Mouse (Mus musculus) embryonic facial prominence, embryonic 11.5 days (tissue): ENCODE data around the gene Ovol3. TPM values are rescaled to one million over a fixed set of nuclear protein-coding genes. Genes with fewer than 3 reads are reported as not detected.

Experiments used
- ATAC-seq: fragments of 200-750 bp; cut with Nextera tagmentation; replicated peaks from 2 replicates; pipeline ENCODE4 v1.8.0; 2017; ENCODE audit warnings: low read depth; ENCODE audit not compliant: insufficient number of reproducible peaks, low FRiP score, low TSS enrichment
- DNase-seq: peaks from one replicate; pipeline ENCODE4 v3.0.0-alpha.2; 2015; ENCODE audit warnings: low spot score
- H3K27ac ChIP-seq: fragments of 300-500 bp; sonication (generic); replicated peaks from 2 replicates; pipeline ENCODE4 v1.5.1; 2014; ENCODE audit warnings: mild to moderate bottlenecking, low read depth, low read length, control low read depth
- H3K27me3 ChIP-seq: fragments of 300-500 bp; sonication (generic); 2 replicates; pipeline ENCODE4 v1.6.1; 2014; ENCODE audit warnings: mild to moderate bottlenecking, low read length, moderate library complexity, mixed read lengths; ENCODE audit not compliant: control insufficient read depth, insufficient read depth
- H3K36me3 ChIP-seq: fragments of 300-500 bp; sonication (generic); replicated peaks from 2 replicates; pipeline ENCODE4 v1.6.1; 2014; ENCODE audit warnings: low read depth, mild to moderate bottlenecking, low read length, moderate library complexity, mixed read lengths; ENCODE audit not compliant: control insufficient read depth, insufficient read depth
- H3K4me1 ChIP-seq: fragments of 300-500 bp; sonication (generic); 2 replicates; pipeline ENCODE4 v1.6.1; 2014; ENCODE audit warnings: low read length, mixed read lengths; ENCODE audit not compliant: control insufficient read depth, insufficient read depth
- H3K4me2 ChIP-seq: fragments of 300-500 bp; sonication (generic); 2 replicates; pipeline ENCODE4 v1.6.1; 2014; ENCODE audit warnings: low read depth, mild to moderate bottlenecking, control low read depth, low read length, moderate library complexity
- H3K4me3 ChIP-seq: fragments of 300-500 bp; sonication (generic); 2 replicates; pipeline ENCODE4 v1.5.1; 2014; ENCODE audit warnings: low read depth, low read length, control low read depth
- H3K9ac ChIP-seq: fragments of 300-500 bp; sonication (generic); replicated peaks from 2 replicates; pipeline ENCODE4 v1.6.1; 2014; ENCODE audit warnings: mild to moderate bottlenecking, control low read depth, low read length
- H3K9me3 ChIP-seq: fragments of 300-500 bp; sonication (generic); replicated peaks from 2 replicates; pipeline ENCODE4 v1.6.1; 2016; ENCODE audit warnings: mild to moderate bottlenecking, low read length, inconsistent platforms, mixed read lengths; ENCODE audit not compliant: control insufficient read depth
- WGBS: fragments of 180-500 bp; shearing (Covaris S2); extraction: QIAGEN DNeasy Blood & Tissue Kit; methylation state at CpG from one replicate; pipeline ENCODE4 v1.1.7; 2014; 5-methylcytosine and 5-hydroxymethylcytosine counted together
- polyA plus RNA-seq: library from polyadenylated mRNA; unstranded; fragments of >200 nt; fragmentation: Nextera tagmentation; extraction: Ambion mirVana; gene quantifications from 2 replicates; pipeline ENCODE4 v1.2.1, GENCODE M21; 2014

Gene Ovol3
- polyA plus RNA-seq, 1 experiment from 2014 or later: not detected

- Histone ChIP-seq H3K4me2 (no peak overlapping the region), H3K9me3 (no peaks in the 10 kb centered on the region), H3K9ac (no peak overlapping the region), H3K4me3 (no peak overlapping the region), H3K27me3 (no peaks in the 10 kb centered on the region), H3K4me1 (peaks cover 3% of the 10 kb centered on the region), H3K27ac (no peak overlapping the region), H3K36me3 (no peaks in the 10 kb centered on the region)
- ATAC-seq: no peak
- no peak for DNase-seq
- 61% methylated on average over 5 of the region's 5 CpGs for WGBS
Observed at GRCm38 (mm10) chr7:30197592-30198129, 37.9 kb downstream of the Ovol3 start.

- WGBS: 84% methylated on average over 6 of the region's 6 CpGs
- Histone ChIP-seq H3K36me3 (no peaks in the 10 kb centered on the region; the same call in 1 of the 2 replicates), H3K9ac (no peak overlapping the region), H3K4me1 (peaks cover 3% of the 10 kb centered on the region), H3K27ac (no peak overlapping the region), H3K4me2 (no peak overlapping the region), H3K27me3 (no peaks in the 10 kb centered on the region), H3K9me3 (no peaks in the 10 kb centered on the region), H3K4me3 (no peak overlapping the region)
- ATAC-seq: no peak
- no peak for DNase-seq
Observed at GRCm38 (mm10) chr7:30196171-30196570, 39.4 kb downstream of the Ovol3 start.

GRCm38 (mm10) chr7:30195461-30195860, 40.1 kb downstream of the Ovol3 start:
- no peaks in the 10 kb centered on the region for H3K9me3 ChIP-seq
- no peak overlapping the region for H3K4me2 ChIP-seq
- no peaks in the 10 kb centered on the region; the same call in 1 of the 2 replicates for H3K36me3 ChIP-seq
- no peak overlapping the region for H3K4me3 ChIP-seq
- ATAC-seq: no peak
- no peak for DNase-seq
- H3K4me1 ChIP-seq: peaks cover 3% of the 10 kb centered on the region
- no peak overlapping the region for H3K27ac ChIP-seq
- no peak overlapping the region; the same call in 1 of the 2 replicates for H3K9ac ChIP-seq
- 67% methylated on average over 6 of the region's 6 CpGs for WGBS
- H3K27me3 ChIP-seq: no peaks in the 10 kb centered on the region

- H3K27ac ChIP-seq: no peak overlapping the region
- H3K9ac ChIP-seq: peak overlapping the region; percentile 65
- peak; percentile 84 for ATAC-seq
- peak overlapping the region; percentile 68 for H3K4me3 ChIP-seq
- no peaks in the 10 kb centered on the region; the same call in 1 of the 2 replicates for H3K36me3 ChIP-seq
- H3K9me3 ChIP-seq: no peaks in the 10 kb centered on the region
- no peaks in the 10 kb centered on the region for H3K27me3 ChIP-seq
- H3K4me1 ChIP-seq: peaks cover 3% of the 10 kb centered on the region
- 0% methylated on average over 28 of the region's 28 CpGs for WGBS
- DNase-seq: peak; percentile 97
- peak overlapping the region; percentile 77 for H3K4me2 ChIP-seq
Observed at GRCm38 (mm10) chr7:30194884-30195283, 40.6 kb downstream of the Ovol3 start.

GRCm38 (mm10) chr7:30194101-30194831, 41.3 kb downstream of the Ovol3 start:
- Histone ChIP-seq H3K4me3 (peak overlapping the region; percentile 68), H3K36me3 (no peaks in the 10 kb centered on the region; the same call in 1 of the 2 replicates), H3K4me1 (peaks cover 3% of the 10 kb centered on the region), H3K9me3 (no peaks in the 10 kb centered on the region), H3K27me3 (no peaks in the 10 kb centered on the region), H3K9ac (peak overlapping the region; percentile 65), H3K4me2 (peak overlapping the region; percentile 77), H3K27ac (peak overlapping the region; percentile 44; the same call in 1 of the 2 replicates)
- 1% methylated on average over 26 of the region's 26 CpGs for WGBS
- DNase-seq (peak; percentile 10), ATAC-seq (peak; percentile 9; the same call in 1 of the 2 replicates)

- ATAC-seq (peak; percentile 35), DNase-seq (peak; percentile 80)
- no peaks in the 10 kb centered on the region for H3K27me3 ChIP-seq
- peaks cover 3% of the 10 kb centered on the region for H3K4me1 ChIP-seq
- peak overlapping the region; percentile 77 for H3K4me2 ChIP-seq
- peak overlapping the region; percentile 65 for H3K9ac ChIP-seq
- no peaks in the 10 kb centered on the region; the same call in 1 of the 2 replicates for H3K36me3 ChIP-seq
- H3K9me3 ChIP-seq: no peaks in the 10 kb centered on the region
- H3K4me3 ChIP-seq: peak overlapping the region; percentile 68
- no peak overlapping the region for H3K27ac ChIP-seq
- WGBS: 2% methylated on average over 26 of the region's 26 CpGs
Observed at GRCm38 (mm10) chr7:30193581-30194100, 41.9 kb downstream of the Ovol3 start.

GRCm38 (mm10) chr7:30193013-30193412, 42.5 kb downstream of the Ovol3 start:
- Histone ChIP-seq H3K27me3 (no peaks in the 10 kb centered on the region), H3K4me1 (peaks cover 3% of the 10 kb centered on the region), H3K27ac (no peak overlapping the region), H3K36me3 (no peaks in the 10 kb centered on the region; the same call in 1 of the 2 replicates), H3K4me3 (peak overlapping the region; percentile 68), H3K9me3 (no peaks in the 10 kb centered on the region), H3K4me2 (peak overlapping the region; percentile 77), H3K9ac (peak overlapping the region; percentile 65)
- WGBS: 16% methylated on average over 9 of the region's 9 CpGs
- peak; percentile 48 for DNase-seq
- no peak; the same call in 1 of the 2 replicates for ATAC-seq

GRCm38 (mm10) chr7:30192088-30192487, 43.4 kb downstream of the Ovol3 start:
- no peaks in the 10 kb centered on the region for H3K27me3 ChIP-seq
- H3K9ac ChIP-seq: no peak overlapping the region
- H3K4me2 ChIP-seq: no peak overlapping the region
- H3K4me1 ChIP-seq: peaks cover 3% of the 10 kb centered on the region
- H3K9me3 ChIP-seq: no peaks in the 10 kb centered on the region
- H3K36me3 ChIP-seq: peaks cover 7% of the 10 kb centered on the region; the same call in 1 of the 2 replicates
- H3K4me3 ChIP-seq: no peak overlapping the region
- no peak for DNase-seq
- no peak for ATAC-seq
- whole genome bisulfite sequencing: 87% methylated on average over 12 of the region's 12 CpGs
- H3K27ac ChIP-seq: no peak overlapping the region
